Mouse (Mus musculus): ENCODE results near the gene Cd320.
"Not testable (repeated sequence)": the region's sequence is repeated elsewhere in the genome, so short reads cannot be mapped to it uniquely, and the experiment has no call there.

The Cd320 gene

DNA sequence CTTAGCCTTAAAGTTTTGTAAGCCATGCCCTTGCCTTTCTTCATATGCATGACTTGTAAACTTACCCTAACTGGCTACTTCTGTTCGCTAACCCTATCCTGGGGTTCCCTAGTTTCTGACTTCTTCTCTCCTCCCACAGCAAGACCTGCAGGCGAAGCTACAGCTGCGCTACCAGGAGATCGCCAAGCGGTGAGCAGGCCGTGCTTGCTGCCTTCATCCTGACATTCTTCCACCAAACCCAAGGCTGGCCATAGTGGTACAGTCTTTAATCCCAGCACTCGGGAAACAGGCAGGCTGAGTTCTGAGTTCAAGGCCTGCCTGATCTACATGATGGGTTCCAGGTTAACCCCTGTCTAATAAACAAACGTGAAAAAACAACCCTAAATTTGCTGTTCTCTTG is 17.4 kb upstream of the Cd320 start:
- DNase-seq, result no peak

DNA sequence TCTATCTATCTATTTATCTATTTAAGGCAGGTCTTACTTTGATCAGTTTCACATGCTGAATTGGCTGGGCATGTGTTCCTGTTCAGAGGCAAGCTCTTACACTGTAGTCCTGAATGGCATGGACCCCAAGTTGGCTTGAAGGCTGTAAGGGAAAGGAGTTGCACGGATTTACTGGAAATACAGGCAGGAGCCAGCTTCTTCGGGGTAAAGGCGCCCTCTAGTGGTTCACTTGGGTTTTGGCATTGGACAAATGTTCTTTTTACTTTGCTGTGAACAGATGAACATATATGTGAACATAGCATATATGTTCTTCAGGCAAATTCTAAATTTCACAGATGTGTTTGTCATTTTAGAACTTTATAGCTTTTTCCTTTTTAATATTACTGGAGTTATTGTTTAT is 16.0 kb upstream of the Cd320 start:
- peak; percentile 72 to 81 for DNase-seq

DNA sequence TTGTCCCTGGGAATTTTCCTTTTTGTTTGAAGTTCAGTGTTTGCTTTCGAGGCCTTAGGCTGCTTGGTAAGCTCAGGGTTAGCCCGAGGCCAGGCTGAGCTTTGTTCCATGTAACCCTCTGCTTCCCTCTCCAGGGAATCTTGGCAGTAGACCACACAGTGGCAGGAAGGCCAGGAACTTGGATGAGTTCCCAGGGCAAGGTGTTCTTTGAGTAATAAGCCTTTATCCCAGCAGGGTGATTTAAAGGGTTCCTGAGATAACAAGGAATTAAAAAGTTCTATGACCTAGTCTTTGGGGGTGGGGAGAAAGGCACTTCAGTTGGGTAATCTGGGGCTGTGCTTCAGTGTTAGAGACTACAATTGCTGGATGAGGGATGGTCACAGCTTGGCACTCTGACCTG is 14.0 kb upstream of the Cd320 start:
- peak; percentile 84 to 94 for DNase-seq

DNA sequence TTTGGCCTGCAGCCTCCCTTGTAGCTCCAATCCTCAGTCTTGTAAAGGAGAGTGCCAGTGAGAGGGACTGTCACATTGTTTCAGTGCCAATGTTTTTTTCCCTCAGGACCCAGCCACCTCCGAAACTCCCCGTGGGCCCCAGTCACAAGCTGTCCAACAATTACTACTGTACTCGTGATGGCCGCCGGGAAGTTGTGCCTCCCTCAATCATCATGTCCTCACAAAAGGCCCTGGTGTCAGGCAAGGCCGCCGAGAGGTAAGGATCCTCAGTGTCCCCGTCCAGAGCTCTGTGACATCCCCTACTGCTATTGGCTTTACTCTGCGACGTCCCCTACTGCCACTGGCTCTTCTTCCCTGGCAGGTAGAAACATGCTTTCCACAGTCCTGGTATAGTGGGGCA is 13.3 kb upstream of the Cd320 start:
- DNase-seq, result no peak

DNA sequence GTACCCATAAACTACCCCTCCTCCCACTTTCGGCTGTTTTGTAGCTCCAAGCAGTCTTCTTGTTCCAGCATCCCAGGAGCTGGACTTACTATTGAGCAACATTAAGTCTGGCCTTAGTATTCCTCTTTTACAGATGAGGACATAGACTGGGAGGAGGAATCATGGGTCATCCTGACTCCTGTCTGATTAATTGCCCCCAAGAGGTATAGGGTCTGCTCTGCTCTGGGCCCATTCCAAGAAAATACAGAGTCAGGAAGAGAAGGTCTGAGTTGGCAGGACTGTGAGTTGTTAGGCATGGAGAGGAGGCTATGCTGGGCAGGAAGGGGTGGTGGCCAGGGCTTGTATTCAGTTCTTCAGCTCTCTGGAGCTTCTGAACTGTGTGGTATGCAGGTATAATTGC is 1.3 kb downstream of the Cd320 start:
- DNase-seq, result no peak

DNA sequence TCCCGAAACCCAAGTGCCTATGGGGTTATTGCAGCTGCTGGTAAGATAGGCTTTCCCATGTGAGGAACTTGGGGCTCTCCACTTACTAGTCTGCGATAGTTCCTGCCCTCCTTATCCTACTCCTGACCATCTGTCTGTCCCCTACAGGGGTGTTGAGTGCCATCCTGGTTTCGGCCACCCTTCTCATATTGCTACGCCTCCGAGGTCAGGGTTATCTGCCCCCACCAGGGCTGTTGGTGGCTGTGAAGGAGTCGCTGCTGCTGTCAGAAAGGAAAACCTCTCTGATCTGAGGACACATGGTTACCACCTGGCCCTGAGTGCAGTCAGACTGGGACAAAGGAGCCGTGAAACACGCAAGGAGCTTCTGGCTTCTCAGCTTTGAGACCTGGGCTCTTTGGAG is 5.2 kb downstream of the Cd320 start:
- no peak for DNase-seq

DNA sequence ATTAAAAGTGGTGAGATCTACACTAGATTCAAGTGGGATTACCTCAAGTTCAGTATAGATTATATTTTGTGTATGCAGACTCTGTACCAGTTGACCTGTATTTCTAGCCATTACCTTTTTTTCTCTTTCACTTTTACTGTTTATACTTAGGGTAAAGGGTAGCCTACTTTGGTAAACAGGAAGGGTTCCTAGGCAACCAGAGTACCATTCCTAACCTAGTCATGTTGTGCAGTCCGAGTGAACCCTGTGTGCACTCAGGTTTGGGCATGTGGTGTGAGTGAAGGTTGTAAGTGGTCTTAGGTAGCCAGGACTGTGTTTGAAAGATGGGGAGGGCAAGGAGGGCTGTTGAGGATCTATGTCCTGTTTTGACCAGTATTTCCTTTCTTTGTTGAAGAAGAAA is 8.4 kb downstream of the Cd320 start:
- DNase-seq, result no peak

DNA sequence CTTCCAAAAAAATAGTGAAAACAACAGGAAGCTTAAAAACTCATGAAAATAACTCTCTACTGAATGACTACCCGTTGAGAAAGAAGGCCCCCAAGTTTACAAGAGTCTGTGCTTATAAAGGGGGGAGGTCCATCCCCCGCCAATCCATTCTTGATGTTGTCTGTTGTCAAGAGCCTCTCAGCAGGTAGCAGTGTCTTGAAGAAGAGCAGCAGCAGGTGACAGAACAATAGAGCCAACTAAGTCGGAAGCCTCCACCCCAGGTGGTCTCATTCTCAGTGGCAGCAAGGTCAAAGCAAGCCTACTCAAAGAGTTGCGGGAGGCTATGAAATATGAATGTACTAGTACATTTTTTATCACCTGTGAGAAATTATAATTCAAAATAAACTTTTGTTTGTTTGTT is 14.9 kb downstream of the Cd320 start:
- DNase-seq, result no peak

DNA sequence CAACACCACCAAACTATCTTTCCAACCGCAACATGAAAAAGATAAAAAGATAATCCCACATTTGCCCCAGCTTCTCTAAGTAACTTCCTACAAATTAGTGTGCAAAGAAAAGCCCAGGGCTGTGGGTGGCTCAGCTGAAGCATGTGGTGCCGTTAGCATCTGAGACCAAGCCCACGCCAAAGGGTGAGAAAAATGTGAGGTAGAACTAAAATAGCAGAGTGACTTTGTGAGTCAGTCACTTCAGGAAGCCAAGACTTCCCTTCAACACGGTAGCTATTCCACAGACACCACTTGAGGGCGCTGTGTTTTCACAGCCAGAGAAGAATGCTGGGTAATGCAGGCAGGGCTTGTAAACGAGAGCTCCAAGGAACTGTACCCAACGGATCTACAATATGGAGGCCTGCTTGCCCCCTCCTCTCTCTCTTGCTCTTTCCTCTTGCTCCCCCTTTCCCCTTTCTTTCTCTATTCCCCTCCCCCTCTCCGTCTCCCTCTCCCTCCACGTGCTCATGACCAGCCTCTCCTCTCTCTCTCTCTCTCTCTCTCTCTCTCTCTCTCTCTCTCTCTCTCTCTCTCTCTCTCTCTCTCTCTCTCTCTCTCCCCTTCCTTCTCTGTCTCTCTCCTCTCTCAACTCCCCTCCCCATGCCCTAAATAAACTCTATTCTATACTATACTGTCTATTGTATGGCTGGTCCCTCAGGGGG is 22.6 kb downstream of the Cd320 start:
- peak; percentile 50 to 64 for DNase-seq

DNA sequence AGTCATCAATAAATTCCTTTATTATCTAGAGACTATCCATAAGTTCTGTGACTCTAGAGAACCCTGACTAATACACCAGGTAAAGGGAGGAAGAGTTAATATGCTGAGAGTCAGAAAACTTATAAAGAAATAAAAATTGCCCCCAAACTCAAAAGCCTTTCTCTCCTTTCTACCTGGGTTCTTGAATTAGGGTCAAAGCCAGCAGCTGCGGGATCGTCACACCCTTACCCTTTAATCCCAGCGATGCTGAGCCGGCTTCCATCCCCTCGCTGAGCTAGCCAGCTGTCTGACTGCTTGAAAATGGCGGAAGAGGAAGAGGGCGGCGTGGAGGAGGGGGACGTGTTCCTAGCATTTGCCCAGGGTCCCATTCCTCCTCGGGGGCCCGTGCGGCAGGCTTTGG is 30.6 kb downstream of the Cd320 start, which contains the start of gene Gm7029:
TSS of gene Gm7029 (plus strand) at position 301 of the 400 bp plus-strand sequence.
- not testable (repeated sequence) for DNase-seq

DNA sequence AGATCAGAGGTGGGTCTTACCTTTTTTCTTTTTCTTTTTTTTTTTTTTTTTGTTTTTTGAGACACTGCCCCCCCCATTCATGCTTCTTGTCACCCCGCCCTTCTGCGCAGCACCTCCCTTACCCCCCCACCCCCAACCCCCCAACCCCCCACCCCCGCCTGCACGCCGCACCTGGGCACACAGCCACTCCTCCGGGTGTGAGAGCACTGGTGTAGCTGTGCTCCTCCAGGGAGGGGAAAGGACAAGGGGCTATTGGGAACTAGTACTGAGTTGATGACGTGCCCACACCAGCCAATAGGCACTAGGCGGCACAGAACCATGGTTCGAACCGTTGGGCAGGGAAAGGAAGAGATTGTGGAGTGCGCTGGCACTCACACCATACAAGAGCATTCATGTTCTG is 31.5 kb downstream of the Cd320 start:
- DNase-seq, result peak in 1 of 2 experiments; percentile 10

DNA sequence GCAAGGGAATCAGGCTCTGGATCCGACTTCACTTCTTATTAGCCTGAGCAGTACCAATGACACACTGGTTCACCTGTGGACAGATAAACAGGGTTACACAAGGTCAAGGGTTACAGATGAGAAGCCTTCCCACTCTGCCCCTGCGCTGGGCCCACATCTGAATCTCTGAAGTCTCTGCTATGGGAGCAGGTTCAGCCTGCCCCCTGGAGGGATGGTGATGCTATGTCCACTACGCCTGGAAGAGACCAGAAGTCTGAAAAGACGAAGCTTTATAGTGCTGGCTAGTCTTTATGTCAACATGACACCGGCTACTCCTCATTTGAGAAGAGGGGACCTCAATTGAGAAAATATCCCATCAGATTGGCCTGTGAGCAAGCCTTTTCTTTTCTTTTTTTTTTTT is 32.9 kb downstream of the Cd320 start:
- DNase-seq, result not testable (repeated sequence)

DNA sequence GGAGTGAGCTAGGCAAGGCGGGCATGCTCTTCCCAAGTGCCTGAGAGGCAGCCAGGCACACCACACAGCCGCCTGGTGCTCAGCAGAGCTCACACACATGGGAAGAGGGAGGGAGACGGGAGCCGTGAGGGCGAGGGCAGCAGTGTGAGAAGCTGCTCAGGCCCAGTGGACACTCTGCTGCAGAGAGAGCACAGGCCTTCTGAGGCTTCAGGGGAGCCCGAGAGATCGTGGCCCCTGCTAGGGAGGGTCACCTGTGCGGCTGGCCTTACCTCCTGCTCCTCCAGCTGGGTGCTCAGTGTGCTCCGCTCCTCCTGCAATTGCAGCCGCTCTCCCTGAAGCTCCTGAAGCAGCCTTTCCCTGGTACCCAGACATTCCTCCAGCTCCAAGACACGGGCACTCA is 41.4 kb downstream of the Cd320 start:
- not testable (repeated sequence) for DNase-seq

DNA sequence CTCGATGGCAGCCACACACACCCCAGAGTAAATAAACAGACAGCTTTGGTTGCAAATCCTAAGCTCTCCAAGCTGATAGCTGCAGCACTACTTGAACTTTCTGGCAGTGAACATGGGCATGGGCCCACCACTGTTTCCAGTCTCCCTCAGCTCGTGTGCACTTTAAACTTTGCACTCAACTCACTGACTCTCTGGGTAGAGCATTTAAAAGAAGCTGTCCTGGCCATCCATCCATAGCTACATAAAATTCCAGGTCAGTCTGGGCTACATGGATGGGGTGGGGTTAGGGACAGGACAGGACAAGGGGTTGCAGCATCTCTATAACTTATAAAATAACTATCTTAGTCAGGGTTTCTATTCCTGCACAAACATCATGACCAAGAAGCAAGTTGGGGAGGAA is 44.9 kb downstream of the Cd320 start:
- not testable (repeated sequence) for DNase-seq

DNA sequence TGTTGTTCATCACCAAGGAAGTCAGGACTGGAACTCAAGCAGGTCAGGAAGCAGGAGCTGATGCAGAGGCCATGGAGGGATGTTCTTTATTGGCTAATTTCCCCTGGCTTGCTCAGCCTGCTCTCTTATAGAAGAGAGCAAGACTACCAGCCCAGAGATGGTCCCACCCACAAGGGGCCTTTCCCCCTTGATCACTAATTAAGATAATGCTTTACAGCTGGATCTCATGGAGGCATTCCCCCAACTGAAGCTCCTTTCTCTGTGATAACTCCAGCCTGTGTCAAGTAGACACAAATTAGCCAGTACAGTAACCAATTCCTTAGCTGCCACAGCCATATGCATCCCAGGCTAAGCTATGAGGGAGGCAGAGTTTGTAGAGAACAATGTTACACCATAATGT is 45.3 kb downstream of the Cd320 start:
- not testable (repeated sequence) for DNase-seq

DNA sequence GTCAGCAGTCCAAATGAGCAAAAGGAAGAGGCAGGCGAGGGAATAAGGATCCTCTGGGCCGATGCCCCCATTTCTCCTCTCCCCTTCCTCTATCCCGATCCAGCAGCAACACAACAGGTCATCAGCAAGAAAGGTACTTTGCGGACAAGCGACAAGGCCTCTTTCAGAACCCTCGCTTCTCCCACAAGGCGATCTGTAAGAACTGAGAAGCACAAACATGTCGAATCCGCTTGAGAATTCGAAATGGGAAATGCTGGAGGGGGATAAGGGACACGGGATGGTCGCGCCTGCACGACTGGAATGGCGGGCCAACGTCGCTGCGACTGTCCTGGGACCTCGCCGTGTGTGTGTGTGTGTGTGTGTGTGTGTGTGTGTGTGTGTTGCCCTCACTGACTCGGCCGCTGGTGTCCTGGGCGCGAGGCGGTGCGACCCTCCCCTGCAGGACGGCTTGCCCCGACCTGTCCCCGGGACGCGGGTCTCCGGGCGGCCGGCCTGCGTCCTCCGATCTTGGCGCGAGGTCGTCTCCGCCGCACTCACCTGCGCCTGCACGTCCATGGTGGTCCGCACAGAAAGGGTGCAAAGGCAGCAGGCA is 47.1 kb downstream of the Cd320 start:
- not testable (repeated sequence) for DNase-seq

DNA sequence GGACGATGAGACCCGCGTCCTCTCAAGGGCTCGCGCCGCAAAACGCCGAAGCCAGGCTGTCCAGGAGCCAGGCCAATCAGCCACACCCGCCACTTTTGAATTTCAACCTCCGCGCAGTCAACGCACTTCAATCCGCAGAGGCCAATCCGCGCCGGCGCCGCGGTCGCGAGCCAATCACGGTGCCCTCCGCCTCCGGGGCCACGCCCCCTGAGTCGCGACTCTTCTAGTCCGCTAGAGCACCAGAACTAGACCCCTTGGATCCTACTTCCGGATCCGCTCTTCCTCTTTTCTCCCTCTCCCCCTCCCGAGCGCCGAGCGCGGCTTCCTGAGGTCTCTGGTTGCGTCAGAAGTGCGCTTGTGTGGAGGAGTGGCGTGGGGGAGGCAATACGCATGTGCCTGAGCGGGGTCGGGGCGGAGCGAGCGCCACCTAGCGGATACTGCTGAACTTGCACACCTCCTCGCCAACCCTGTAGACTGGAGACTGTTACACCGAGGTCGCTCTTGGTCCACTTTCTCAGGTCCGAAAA is 47.7 kb downstream of the Cd320 start, which contains the start of gene Kifc1:
TSS of gene Kifc1 (minus strand) at position 129 of the 527 bp plus-strand sequence.
- DNase-seq, result peak; percentile 100

DNA sequence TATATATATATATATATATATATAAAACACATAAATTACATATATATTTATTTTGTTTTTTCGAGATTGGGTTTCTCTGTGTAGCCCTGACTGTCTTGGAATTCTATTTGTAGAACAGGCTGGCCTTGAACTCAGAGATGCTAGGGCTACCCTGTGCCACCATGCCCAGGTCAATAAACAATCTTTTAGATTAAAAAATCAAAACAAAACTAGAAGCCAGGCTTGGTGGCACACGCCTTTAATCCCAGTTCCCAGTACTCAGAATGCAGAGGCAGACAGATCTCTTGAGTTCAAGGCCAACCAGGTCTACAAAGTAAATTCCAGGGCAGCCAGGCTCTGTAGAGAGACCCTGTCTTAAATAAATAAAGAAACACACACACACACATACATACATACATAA is 48.5 kb downstream of the Cd320 start:
- no peak for DNase-seq

DNA sequence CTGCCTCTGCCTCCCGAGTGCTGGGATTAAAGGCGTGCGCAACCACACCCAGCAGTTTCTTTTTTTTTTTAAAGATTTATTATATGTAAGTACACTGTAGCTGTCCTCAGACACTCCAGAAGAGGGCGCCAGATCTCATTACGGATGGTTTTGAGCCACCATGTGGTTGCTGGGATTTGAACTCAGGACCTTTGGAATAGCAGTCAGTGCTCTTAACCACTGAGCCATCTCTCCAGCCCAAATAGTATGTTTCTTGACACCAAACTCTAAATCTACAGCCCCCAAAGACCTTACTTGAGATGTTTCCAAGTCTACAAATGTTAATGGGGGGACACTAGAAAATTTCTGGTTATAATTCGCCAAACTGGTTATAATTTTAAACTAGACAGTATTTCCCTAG is 49.0 kb downstream of the Cd320 start:
- DNase-seq, result not testable (repeated sequence)

DNA sequence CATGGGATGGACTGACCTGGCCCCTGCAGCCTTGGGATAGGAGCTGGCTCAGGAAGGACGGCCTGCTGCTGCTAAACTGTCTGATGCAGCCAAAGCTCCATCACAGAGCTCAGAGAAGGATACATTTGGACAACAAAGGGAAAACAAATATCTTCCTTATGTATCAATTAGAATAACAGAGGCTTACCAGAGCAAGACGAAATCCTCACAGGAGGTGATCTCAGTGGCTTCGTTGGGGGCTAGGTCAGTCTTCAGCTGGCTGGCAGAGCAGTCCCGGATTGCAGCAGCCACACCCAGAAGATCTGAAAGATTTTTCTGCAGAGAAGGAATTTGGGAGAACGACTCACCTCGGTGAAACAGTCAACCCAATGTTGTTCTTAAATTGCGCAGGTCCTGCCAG is 49.5 kb downstream of the Cd320 start:
- DNase-seq, result no peak

DNA sequence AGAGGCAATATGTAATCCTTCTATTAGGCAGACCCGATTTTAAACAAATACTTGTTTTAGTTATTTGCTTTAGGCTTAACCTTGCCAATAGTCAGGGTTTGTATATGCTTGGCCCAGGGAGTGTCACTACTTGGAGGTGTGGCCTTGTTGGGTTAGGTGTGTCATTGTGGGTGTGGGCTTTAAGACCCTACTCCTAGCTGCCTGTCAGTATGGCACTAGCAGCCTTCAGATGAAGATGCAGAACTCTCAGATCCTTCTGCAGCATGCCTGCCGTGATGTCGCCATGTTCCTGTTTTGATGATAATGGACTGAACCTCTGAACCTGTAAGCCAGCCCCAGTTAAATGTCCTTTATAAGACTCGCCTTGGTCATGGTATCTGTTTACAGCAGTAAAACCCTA is 50.1 kb downstream of the Cd320 start:
- DNase-seq, result not testable (repeated sequence)

DNA sequence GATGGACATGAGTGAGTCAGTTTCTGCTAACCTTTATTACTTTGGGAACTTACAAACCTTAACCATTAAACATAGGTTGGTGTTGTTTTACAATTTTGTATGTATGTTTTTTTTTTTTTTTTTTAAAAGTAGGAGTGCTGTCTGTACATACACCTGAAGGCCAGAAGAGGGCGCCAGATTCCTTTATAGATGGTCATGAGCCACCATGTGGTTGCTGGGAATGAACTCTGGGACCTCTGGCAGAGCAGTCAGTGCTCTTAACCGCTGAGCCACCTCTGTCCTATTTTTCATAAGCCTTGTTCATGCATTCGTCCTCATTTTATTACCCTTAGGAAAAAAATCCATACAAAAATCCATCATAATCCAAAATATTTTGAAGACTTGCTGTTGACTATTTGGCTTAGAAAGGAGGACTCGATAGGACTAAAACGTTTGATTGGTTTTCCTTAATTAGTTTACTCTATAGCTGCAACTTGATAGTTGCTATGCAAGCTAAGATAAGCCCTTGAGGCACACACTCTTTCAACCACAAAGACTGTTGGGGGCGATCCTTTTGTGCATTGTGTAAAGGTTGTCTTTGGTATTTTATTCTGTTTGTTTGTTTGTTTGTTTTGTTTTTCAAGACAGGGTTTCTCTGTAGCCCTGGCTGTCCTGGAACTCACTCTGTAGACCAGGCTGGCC is 54.4 kb downstream of the Cd320 start:
- DNase-seq, result peak in 1 of 2 experiments; percentile 51

DNA sequence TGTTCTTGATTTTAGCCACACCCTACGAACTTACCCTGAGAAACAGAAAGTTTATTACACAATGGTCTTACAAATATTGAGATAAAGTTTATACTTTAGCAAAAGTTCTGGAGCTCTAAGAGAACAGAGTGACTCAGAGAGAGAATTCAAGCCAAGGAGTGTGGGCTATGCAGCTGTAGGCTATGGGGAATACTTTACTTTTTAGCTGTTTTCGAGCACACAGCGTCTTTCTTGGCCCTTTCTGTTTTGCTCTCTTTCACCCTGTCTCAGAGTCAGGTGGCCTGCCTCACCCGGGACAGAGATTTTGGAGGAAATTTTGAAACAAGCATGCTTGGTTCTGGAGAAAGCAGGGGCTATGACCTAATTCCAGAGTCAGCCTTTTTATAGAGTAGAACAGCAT is 55.3 kb downstream of the Cd320 start:
- DNase-seq, result not testable (repeated sequence)

Measured in lung, adult 18-20 months (tissue).